Mouse (Mus musculus): Measurements from ENCODE around the gene Dtl.
"Not testable (repeated sequence)": the region's sequence is repeated elsewhere in the genome, so short reads cannot be mapped to it uniquely, and the experiment has no call there.

The Dtl gene

DNA sequence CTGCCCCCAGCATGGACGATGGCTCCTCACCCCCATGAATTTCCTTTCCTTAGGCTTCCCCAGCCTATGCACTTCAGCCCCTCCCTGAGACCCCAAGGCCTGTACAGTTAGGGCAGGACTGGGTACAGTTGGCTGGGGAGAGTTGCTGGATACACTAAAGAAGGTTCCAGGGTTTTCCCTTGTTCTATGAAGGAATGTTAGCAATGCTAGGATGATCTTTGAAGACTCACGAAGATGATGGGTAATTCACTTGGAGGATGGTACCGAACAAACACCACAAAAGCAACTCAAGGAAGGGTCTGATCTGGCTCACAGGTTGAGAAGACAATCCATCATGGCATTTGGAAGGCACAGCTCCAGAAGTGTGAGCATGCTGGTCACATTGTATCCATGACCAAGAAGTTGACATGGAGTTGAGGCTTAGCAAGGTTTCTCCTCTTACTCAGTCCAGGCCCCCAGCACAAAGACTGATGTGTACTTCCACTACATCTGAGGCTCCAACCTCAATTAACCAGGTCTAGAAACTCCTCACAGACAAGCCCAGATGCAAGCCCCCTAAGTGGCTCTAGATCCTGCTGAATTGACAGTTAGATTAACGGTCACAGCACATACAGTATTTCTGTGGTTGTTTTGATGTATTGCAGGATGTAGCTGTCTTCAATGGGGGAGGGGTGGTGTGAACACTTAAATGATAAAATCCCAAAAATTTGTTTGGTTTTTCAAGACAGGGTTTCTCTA, 55.8 kb downstream of the Dtl start:
- DNase-seq (ENCODE audit: low read depth, low spot score): no peak

- no peak for DNase-seq (ENCODE audit: low read depth, low spot score)
Measured at GRCm38 (mm10) chr1:191518911-191519310, 56.4 kb downstream of the Dtl start.

- DNase-seq (ENCODE audit: low read depth, low spot score): no peak
Measured at GRCm38 (mm10) chr1:191517969-191518368, 57.4 kb downstream of the Dtl start.

GRCm38 (mm10) chr1:191517056-191517455, 58.3 kb downstream of the Dtl start:
- DNase-seq (ENCODE audit: low read depth, low spot score): no peak

GRCm38 (mm10) chr1:191516351-191516750, 59.0 kb downstream of the Dtl start:
- DNase-seq (ENCODE audit: low read depth, low spot score): not testable (repeated sequence)

- peak; percentile 44 for DNase-seq (ENCODE audit: low read depth, low spot score)
Measured at GRCm38 (mm10) chr1:191513195-191513594, 62.1 kb downstream of the Dtl start.

DNA sequence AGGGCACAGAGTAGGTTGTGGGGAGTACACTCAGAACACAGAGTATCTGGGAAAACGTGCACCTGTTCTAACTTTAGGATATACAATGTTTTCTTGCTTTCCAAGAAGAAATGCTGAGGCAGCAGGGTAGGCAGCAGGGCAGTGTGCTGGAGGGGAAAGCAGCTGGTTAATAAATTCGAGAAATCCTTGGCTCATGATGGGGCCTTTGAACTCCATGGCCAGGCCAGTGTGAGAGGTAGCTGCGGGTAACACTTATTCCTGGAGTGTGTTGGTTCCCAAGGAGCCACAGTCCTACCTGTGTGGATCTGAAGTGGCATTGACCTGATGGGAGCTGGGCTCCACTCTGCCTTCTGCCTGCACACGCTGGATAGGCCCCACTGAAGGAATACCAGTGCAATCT, 63.0 kb downstream of the Dtl start:
- DNase-seq (ENCODE audit: low read depth, low spot score): no peak

GRCm38 (mm10) chr1:191511503-191511902, 63.8 kb downstream of the Dtl start:
- DNase-seq (ENCODE audit: low read depth, low spot score): no peak

GRCm38 (mm10) chr1:191509865-191510264, 65.5 kb downstream of the Dtl start:
- DNase-seq (ENCODE audit: low read depth, low spot score): no peak

DNA sequence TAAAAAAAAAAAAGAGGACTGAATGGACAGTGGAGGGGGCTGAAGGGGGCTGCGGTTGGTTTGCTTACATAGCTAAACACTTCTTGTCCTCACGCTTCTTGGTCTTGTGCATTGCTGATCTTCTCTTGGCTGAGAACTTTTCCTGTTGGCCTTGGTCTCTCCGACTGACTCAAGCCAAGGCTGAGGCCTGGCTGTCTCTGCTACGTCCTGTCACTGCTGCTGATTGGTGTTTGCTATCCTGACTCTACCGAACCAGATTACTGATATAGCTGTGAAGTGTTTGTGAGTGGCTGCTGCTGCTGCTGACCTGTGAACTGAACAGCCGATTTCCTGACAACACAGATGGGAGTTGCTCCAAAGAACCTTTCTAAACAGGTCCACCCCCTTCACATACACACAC, 66.2 kb downstream of the Dtl start:
- no peak for DNase-seq (ENCODE audit: low read depth, low spot score)

DNA sequence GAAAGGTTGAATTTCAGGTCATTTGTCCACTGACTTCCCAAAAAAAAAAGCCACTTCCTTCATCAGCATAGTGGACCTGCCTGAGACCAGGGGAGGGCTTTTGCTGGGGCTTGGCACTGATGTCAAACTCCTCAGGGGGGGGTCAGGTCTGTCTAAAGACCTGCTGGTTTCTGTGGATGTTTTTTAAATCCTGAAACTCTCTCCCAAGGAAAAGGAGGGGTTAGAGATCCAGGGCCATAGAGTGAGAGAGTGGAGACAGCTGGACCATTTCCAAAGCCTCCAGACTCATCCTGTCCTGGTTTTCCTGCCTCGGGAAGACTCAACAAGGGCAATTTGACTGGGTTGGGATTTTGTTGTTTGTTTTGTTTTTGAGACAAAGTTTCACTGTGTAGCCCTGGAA, 68.6 kb downstream of the Dtl start:
- DNase-seq (ENCODE audit: low read depth, low spot score): no peak

DNA sequence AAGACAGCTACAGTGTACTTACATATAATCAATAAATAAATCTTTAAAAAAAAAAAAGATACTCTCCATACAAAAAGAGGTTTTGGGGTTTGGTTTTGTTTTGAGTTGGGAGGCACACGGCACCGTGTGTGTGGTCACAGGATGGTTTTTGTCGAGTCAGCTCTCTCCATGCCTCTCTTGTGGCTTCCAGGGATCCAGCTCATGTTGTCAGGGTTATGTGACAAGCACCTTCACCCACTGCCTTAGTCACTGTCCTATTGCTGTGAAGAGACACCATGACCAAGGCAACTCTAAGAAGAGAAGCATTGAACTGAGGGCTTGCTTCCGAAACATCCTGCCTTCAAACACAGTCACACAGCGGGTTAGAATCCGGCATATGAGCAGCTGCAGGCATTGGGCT, 75.7 kb downstream of the Dtl start:
- DNase-seq (ENCODE audit: low read depth, low spot score): no peak

DNA sequence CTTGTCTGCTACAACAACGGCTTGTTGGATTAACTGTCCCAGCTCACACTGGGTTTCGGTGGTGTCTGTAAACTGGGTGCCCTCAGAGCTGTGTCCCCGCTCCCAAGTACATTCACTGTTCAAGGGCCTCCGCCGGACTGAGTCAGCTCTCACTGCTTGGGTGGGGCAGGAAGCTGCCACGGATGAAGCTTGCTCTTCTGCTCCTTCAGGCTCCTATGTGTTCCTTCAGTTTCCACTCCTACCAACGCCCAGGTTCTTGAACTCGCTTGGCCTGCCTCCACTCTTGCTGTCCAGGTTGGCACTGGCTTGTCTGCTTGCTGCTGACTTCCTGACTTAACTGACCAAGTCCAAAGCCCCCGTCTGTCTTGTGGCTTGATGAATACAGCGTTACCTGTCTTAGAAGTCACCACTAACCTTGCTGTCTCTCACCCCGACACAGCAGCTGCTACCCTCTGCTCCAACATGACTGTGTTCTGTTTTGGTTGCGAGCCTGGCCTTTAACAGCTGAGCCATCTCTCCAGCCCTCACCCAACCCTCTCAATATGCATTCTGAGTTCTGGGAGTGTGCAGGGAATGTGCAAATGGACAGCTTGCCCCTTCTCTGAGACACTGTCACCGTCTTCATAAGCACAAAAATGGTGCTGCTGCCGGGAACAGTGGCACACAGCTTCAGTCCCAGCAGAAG, 76.9 kb downstream of the Dtl start:
- no peak for DNase-seq (ENCODE audit: low read depth, low spot score)

- no peak for DNase-seq (ENCODE audit: low read depth, low spot score)
Measured at GRCm38 (mm10) chr1:191496676-191497075, 78.7 kb downstream of the Dtl start.

- peak; percentile 24 for DNase-seq (ENCODE audit: low read depth, low spot score)
Measured at GRCm38 (mm10) chr1:191495051-191495467, 80.3 kb downstream of the Dtl start.

DNA sequence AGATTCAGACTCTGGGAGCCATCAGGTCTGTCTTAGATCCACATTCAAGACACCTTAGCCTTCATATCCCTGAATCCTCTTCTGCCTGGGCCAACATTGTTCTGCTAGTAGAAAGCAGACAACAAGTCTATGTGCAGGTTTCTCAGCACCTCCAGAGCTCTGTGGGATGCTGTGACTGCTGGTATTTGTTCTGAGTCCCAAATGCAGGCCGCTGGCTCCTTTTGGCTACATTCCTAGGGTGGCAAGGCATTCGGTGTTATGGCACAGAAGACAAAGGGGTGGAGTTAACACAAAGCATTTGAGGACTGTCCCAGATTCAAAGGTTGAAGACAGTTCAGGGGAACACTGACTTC, 81.1 kb downstream of the Dtl start:
- DNase-seq (ENCODE audit: low read depth, low spot score): peak; percentile 31

- peak; percentile 56 for DNase-seq (ENCODE audit: low read depth, low spot score)
Measured at GRCm38 (mm10) chr1:191493476-191494302, 81.7 kb downstream of the Dtl start.

DNA sequence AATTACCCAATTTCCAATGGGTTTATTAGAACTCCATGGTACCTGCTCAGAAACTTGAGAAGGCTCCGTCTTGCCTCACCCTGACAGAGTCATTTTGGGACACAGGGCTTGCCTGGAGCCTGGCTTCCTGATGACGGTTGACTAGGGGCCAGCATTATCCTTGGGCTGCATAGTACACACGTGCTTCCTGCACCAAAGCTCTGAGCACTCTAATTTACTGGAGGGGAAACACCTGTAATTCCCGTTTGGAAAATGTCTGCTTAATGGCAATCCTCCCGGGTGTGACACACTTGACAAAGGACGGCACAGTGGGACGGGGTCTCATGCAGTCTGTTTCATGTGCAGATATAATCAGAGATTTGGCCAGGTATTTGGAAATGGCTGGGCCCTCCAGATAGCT, 84.9 kb downstream of the Dtl start:
- DNase-seq (ENCODE audit: low read depth, low spot score): no peak
